Mouse (Mus musculus): ENCODE measurements at regions not wholly inside any gene's neighbourhood (a gene's known extent, or its start where the extent isn't known, plus 50 kb on each side); places are given as distances from the start of the nearest gene placed in this dataset.

- TF ChIP-seq POLR2A (IDR thresholded peaks at IDR 0.05; ENCODE audit: control insufficient read depth, low read depth, low read length), result no peak
- no peak for TF ChIP-seq CTCF (IDR thresholded peaks at IDR 0.05; ENCODE audit: control insufficient read depth, insufficient read depth, insufficient replicate concordance, low read depth, low read length)
These were observed 296.3 kb downstream of the Olfm4 start for GRCm38 (mm10) chr14:80280188-80280587.
